Mouse (Mus musculus): ENCODE results near the gene Pnldc1. TPM values are rescaled to one million over a fixed set of nuclear protein-coding genes. Genes with fewer than 3 reads are reported as not detected.
"Not testable (repeated sequence)": the region's sequence is repeated elsewhere in the genome, so short reads cannot be mapped to it uniquely, and the experiment has no call there.

Gene Pnldc1
- 2.8 and 3.0 TPM in 2 replicates for polyA plus RNA-seq (2015; fragmentation: Nextera tagmentation; extraction: Ambion mirVana)

GRCm38 (mm10) chr17:12909361-12910280, at the start of gene Pnldc1:
TSS of gene Pnldc1 (minus strand) at chr17:12910230.
- Histone ChIP-seq H3K4me2 (no peak within 1 kb of the TSS), H3K27ac (no peak within 1 kb of the TSS), H3K9me3 (replicated peaks) (no peaks in the 10 kb centered on the region), H3K4me1 (no peaks in the 10 kb centered on the region), H3K27me3 (no peaks in the 10 kb centered on the region), H3K4me3 (no peak within 1 kb of the TSS), H3K9ac (no peak within 1 kb of the TSS), H3K36me3 (ENCODE audit: poor library complexity, severe bottlenecking) (peaks cover 67% of the 10 kb centered on the region)
- ATAC-seq, result no peak
- 86% methylated on average over 35 of the region's 35 CpGs for WGBS

GRCm38 (mm10) chr17:12959377-12959776, 49.3 kb upstream of the Pnldc1 start:
- not testable (repeated sequence) for H3K27me3 ChIP-seq; H3K9me3 ChIP-seq (replicated peaks); H3K27ac ChIP-seq; ATAC-seq
- Histone ChIP-seq H3K4me1 (peaks cover 24% of the 10 kb centered on the region), H3K4me2 (peak overlapping the region; percentile 57), H3K4me3 (peak overlapping the region; percentile 35), H3K9ac (peak overlapping the region; percentile 56), H3K36me3 (ENCODE audit: poor library complexity, severe bottlenecking) (peaks cover 19% of the 10 kb centered on the region)
- 3% methylated on average over 2 of the region's 2 CpGs for WGBS

- Histone ChIP-seq H3K27ac (no peak overlapping the region), H3K9me3 (replicated peaks) (no peaks in the 10 kb centered on the region), H3K4me2 (no peak overlapping the region), H3K36me3 (ENCODE audit: poor library complexity, severe bottlenecking) (peaks cover 37% of the 10 kb centered on the region), H3K4me1 (peaks cover 24% of the 10 kb centered on the region), H3K4me3 (no peak overlapping the region), H3K27me3 (no peaks in the 10 kb centered on the region), H3K9ac (no peak overlapping the region)
- WGBS, result 91% methylated on average over 8 of the region's 8 CpGs
- no peak for ATAC-seq
Measured at GRCm38 (mm10) chr17:12956664-12957063, 46.6 kb upstream of the Pnldc1 start.

GRCm38 (mm10) chr17:12949669-12950068, 39.6 kb upstream of the Pnldc1 start:
- H3K27me3 ChIP-seq, result no peaks in the 10 kb centered on the region
- no peak overlapping the region for H3K27ac ChIP-seq
- no peak overlapping the region for H3K9ac ChIP-seq
- WGBS, result 93% methylated on average over 5 of the region's 5 CpGs
- H3K36me3 ChIP-seq (ENCODE audit: poor library complexity, severe bottlenecking), result peaks cover 76% of the 10 kb centered on the region
- H3K9me3 ChIP-seq (replicated peaks), result no peaks in the 10 kb centered on the region
- no peak overlapping the region for H3K4me2 ChIP-seq
- ATAC-seq, result no peak
- no peaks in the 10 kb centered on the region for H3K4me1 ChIP-seq
- H3K4me3 ChIP-seq, result no peak overlapping the region

- no peak overlapping the region for H3K4me2 ChIP-seq
Measured at GRCm38 (mm10) chr17:12942459-12943162, 32.6 kb upstream of the Pnldc1 start.

GRCm38 (mm10) chr17:12941543-12942260, 31.7 kb upstream of the Pnldc1 start:
- Histone ChIP-seq H3K27me3 (no peaks in the 10 kb centered on the region), H3K27ac (no peak overlapping the region), H3K4me2 (no peak overlapping the region), H3K4me1 (peaks cover 12% of the 10 kb centered on the region; the same call in 1 of the 2 replicates), H3K9me3 (replicated peaks) (no peaks in the 10 kb centered on the region), H3K4me3 (no peak overlapping the region), H3K36me3 (ENCODE audit: poor library complexity, severe bottlenecking) (peaks cover 46% of the 10 kb centered on the region), H3K9ac (no peak overlapping the region)
- ATAC-seq, result no peak
- 76% methylated on average over 8 of the region's 8 CpGs for WGBS

More at GRCm38 (mm10) chr17:12942459-12943162, 32.6 kb upstream of the Pnldc1 start:
- Histone ChIP-seq H3K27me3 (no peaks in the 10 kb centered on the region), H3K9me3 (replicated peaks) (no peaks in the 10 kb centered on the region), H3K4me3 (no peak overlapping the region), H3K9ac (no peak overlapping the region), H3K4me1 (peaks cover 12% of the 10 kb centered on the region; the same call in 1 of the 2 replicates), H3K36me3 (ENCODE audit: poor library complexity, severe bottlenecking) (peaks cover 52% of the 10 kb centered on the region), H3K27ac (no peak overlapping the region)
- ATAC-seq, result no peak
- 94% methylated on average over 6 of the region's 6 CpGs for WGBS

GRCm38 (mm10) chr17:12940151-12940805, 30.2 kb upstream of the Pnldc1 start, which contains the start of gene Acat3:
TSS of gene Acat3 (minus strand) at chr17:12940600.
- peak within 1 kb of the TSS; percentile 24 for H3K4me3 ChIP-seq
- H3K9ac ChIP-seq, result no peak within 1 kb of the TSS
- ATAC-seq, result peak; percentile 75
- H3K4me1 ChIP-seq, result peaks cover 20% of the 10 kb centered on the region
- H3K9me3 ChIP-seq (replicated peaks), result no peaks in the 10 kb centered on the region
- H3K27me3 ChIP-seq, result no peaks in the 10 kb centered on the region
- 15% methylated on average over 27 of the region's 27 CpGs for WGBS
- H3K4me2 ChIP-seq, result peak within 1 kb of the TSS; percentile 53
- peaks cover 33% of the 10 kb centered on the region for H3K36me3 ChIP-seq (ENCODE audit: poor library complexity, severe bottlenecking)
- no peak within 1 kb of the TSS for H3K27ac ChIP-seq

GRCm38 (mm10) chr17:12939377-12940148, 29.5 kb upstream of the Pnldc1 start:
- peak; percentile 48 for ATAC-seq
- H3K27ac ChIP-seq; H3K27me3 ChIP-seq; H3K9me3 ChIP-seq (replicated peaks); H3K9ac ChIP-seq: not testable (repeated sequence)
- H3K4me1 ChIP-seq, result peaks cover 20% of the 10 kb centered on the region
- 25% methylated on average over 3 of the region's 12 CpGs for WGBS
- peak overlapping the region; percentile 53 for H3K4me2 ChIP-seq
- peaks cover 25% of the 10 kb centered on the region for H3K36me3 ChIP-seq (ENCODE audit: poor library complexity, severe bottlenecking)
- peak overlapping the region; percentile 24 for H3K4me3 ChIP-seq

- H3K36me3 ChIP-seq (ENCODE audit: poor library complexity, severe bottlenecking), result peaks cover 14% of the 10 kb centered on the region
- WGBS, result 12% methylated on average over 2 of the region's 2 CpGs
- ATAC-seq, result no peak
- no peak overlapping the region for H3K9ac ChIP-seq
- H3K27me3 ChIP-seq, result no peaks in the 10 kb centered on the region
- no peak overlapping the region for H3K4me2 ChIP-seq
- no peak overlapping the region for H3K4me3 ChIP-seq
- H3K27ac ChIP-seq, result no peak overlapping the region
- H3K9me3 ChIP-seq (replicated peaks), result no peaks in the 10 kb centered on the region
- peaks cover 20% of the 10 kb centered on the region for H3K4me1 ChIP-seq
Measured at GRCm38 (mm10) chr17:12938077-12938476, 28.0 kb upstream of the Pnldc1 start.

GRCm38 (mm10) chr17:12937412-12937970, 27.5 kb upstream of the Pnldc1 start:
- Histone ChIP-seq H3K4me2 (no peak overlapping the region), H3K9ac (no peak overlapping the region), H3K36me3 (ENCODE audit: poor library complexity, severe bottlenecking) (peaks cover 8% of the 10 kb centered on the region), H3K27me3 (no peaks in the 10 kb centered on the region), H3K4me1 (peaks cover 20% of the 10 kb centered on the region), H3K9me3 (replicated peaks) (no peaks in the 10 kb centered on the region), H3K27ac (no peak overlapping the region), H3K4me3 (no peak overlapping the region)
- ATAC-seq, result no peak
- 81% methylated on average over 2 of the region's 2 CpGs for WGBS

Data from forebrain, embryonic 13.5 days (tissue).